Mouse (Mus musculus) G1E (cell line): Measurements from ENCODE around the gene Hoxa13.

ENCODE experiments used
- CTCF ChIP-seq: IDR thresholded peaks from 2 replicates; pipeline ENCODE4 v1.5.1; 2012; ENCODE audit warnings: low read depth, low read length, inconsistent platforms, mixed read lengths
- GATA1 ChIP-seq: IDR thresholded peaks from 2 replicates; pipeline ENCODE4 v1.6.1; 2012; ENCODE audit warnings: borderline replicate concordance, low read length, inconsistent platforms, mixed read lengths
- POLR2AphosphoS5 ChIP-seq: IDR thresholded peaks from 2 replicates; pipeline ENCODE4 v1.6.1; 2012; ENCODE audit warnings: low read depth, low read length, inconsistent platforms; ENCODE audit not compliant: insufficient replicate concordance

- TF ChIP-seq POLR2AphosphoS5 = no peak
- TF ChIP-seq CTCF = no peak
- no peak for TF ChIP-seq GATA1
These were observed 27.6 kb downstream of the Hoxa13 start for GRCm38 (mm10) chr6:52232984-52233545.
